ENCODE assay signal across 9 mouse cellular contexts in genomic region chr14:73280996-73281395, GRCm38 (mm10). TPM values are rescaled to one million over a fixed set of nuclear protein-coding genes. Genes with fewer than 3 reads are reported as not detected.
DNase-seq lines count a peak whose midpoint lies in the region; ATAC-seq and TF ChIP-seq lines count a peak whose summit lies in the region.
"Had no signal": no experiment of that assay in that cellular context is flagged by ENCODE, and none has a peak within 500 bp of the region (broad histone marks: within the 10 kb centered on the region; RNA-seq: fewer than 3 reads in every experiment).

No protein-coding gene starts in this region.

- H3K4me2 ChIP-seq in limb, embryonic 14.5 days (replicated peaks; ENCODE audit: low read depth, low read length, severe bottlenecking): no peak overlapping the region
- H3K4me2 ChIP-seq: midbrain, embryonic 12.5 days had no signal

- intact Hi-C loops in gastrocnemius, adult 2 months (cut with DNase I): no loop called here

- DNase-seq in gastrocnemius, adult 2 months: no peak
- DNase-seq in gastrocnemius, adult 18-20 months (ENCODE audit: low spot score): no peak
- DNase-seq in limb, embryonic 14.5 days (ENCODE audit: low spot score): peak; percentile 6
- DNase-seq in limb, embryonic 10.5 days (ENCODE audit: low spot score): no peak
- DNase-seq in MN1 (ENCODE audit: low spot score): peak; percentile 10
- peak; percentile 36 for DNase-seq in embryo, embryonic 11 days
- DNase-seq in thymus, postnatal 14 days: no peak

- H3K36me3 ChIP-seq in limb, embryonic 14.5 days (ENCODE audit: control insufficient read depth, insufficient read depth, low read length): no peaks in the 10 kb centered on the region; the same call in none of the 2 replicates
- H3K36me3 ChIP-seq in limb, embryonic 10.5 days: 0 out of 2 replicates have a peak, but pooled peaks cover 3% of the 10 kb centered on the region

- no peak for TF ChIP-seq POLR2A in limb, embryonic 14.5 days (IDR thresholded peaks at IDR 0.05; ENCODE audit: borderline replicate concordance, extremely low read depth, insufficient read depth, insufficient read length)

- H3K4me1 ChIP-seq in limb, embryonic 14.5 days (ENCODE audit: control insufficient read depth, insufficient read depth, low read length): no peaks in the 10 kb centered on the region
- H3K4me1 ChIP-seq in limb, embryonic 10.5 days: no peaks in the 10 kb centered on the region

- no peak overlapping the region for H3K27ac ChIP-seq in gastrocnemius, adult 2 months
- H3K27ac ChIP-seq in limb, embryonic 14.5 days (replicated peaks; ENCODE audit: low read depth, low read length): no peak overlapping the region
- H3K27ac ChIP-seq in limb, embryonic 10.5 days: no peak overlapping the region
- H3K27ac ChIP-seq: midbrain, embryonic 12.5 days had no signal

- no peaks in the 10 kb centered on the region for H3K27me3 ChIP-seq in limb, embryonic 14.5 days (ENCODE audit: control insufficient read depth, insufficient read depth, low read length)
- no peaks in the 10 kb centered on the region for H3K27me3 ChIP-seq in limb, embryonic 10.5 days (ENCODE audit: low read depth, poor library complexity, severe bottlenecking)
- H3K27me3 ChIP-seq: midbrain, embryonic 12.5 days had no signal

- no peak for ATAC-seq in limb, embryonic 14.5 days (ENCODE audit: low FRiP score, low read depth)
- ATAC-seq in monocyte, adult 5-6 weeks (replicated peaks; ENCODE audit: insufficient number of reproducible peaks, low FRiP score, low TSS enrichment, poor library complexity, severe bottlenecking): no peak

- no peak overlapping the region for H3K4me3 ChIP-seq in gastrocnemius, adult 2 months
- H3K4me3 ChIP-seq in limb, embryonic 14.5 days (replicated peaks; ENCODE audit: low read length): no peak overlapping the region
- H3K4me3 ChIP-seq in limb, embryonic 10.5 days: no peak overlapping the region
- H3K4me3 ChIP-seq: midbrain, embryonic 12.5 days had no signal

- H3K9ac ChIP-seq in limb, embryonic 14.5 days (ENCODE audit: low read depth, low read length, severe bottlenecking): no peak overlapping the region
- H3K9ac ChIP-seq: midbrain, embryonic 12.5 days had no signal

- TF ChIP-seq CTCF in gastrocnemius, adult 2 months (IDR thresholded peaks at IDR 0.05): peak; percentile 57

- 15% methylated on average over 1 of the region's 1 CpGs for WGBS in limb, embryonic 14.5 days
- WGBS in limb, embryonic 10.5 days: 23% methylated on average over 1 of the region's 1 CpGs

- no peaks in the 10 kb centered on the region for H3K9me3 ChIP-seq in limb, embryonic 14.5 days (ENCODE audit: control insufficient read depth, low read length)
- no peaks in the 10 kb centered on the region for H3K9me3 ChIP-seq in limb, embryonic 10.5 days (replicated peaks)
- H3K9me3 ChIP-seq: midbrain, embryonic 12.5 days had no signal

RNA-seq across cellular contexts. Expression of gene Lpar6, which starts 43.3 kb away (rescaled TPM):
- under 1 TPM; 0.59 to 0.82 TPM for total RNA-seq in gastrocnemius, adult 2 months (2021)
- under 1 TPM; 0.39 to 0.97 TPM for total RNA-seq in gastrocnemius, adult 18-20 months (2021)
- 7.5 and 9.2 TPM in 2 replicates for polyA plus RNA-seq in limb, embryonic 14.5 days (2012; rRNA removed)
- 12.6 and 13.6 TPM in 2 replicates for polyA plus RNA-seq in limb, embryonic 14.5 days (2014; fragmentation: Nextera tagmentation; extraction: Ambion mirVana)
- 18.9 and 20.0 TPM in 2 replicates for polyA plus RNA-seq in limb, embryonic 10.5 days (2016; fragmentation: Nextera tagmentation; extraction: Ambion mirVana)
- 34.2 to 67.7 TPM (median 63.5 TPM) in 3 replicates for total RNA-seq in monocyte, adult 5-6 weeks (2017)

RNA-seq across cellular contexts. Expression of gene Rb1, which starts 44.6 kb away (rescaled TPM):
- total RNA-seq in gastrocnemius, adult 2 months (2021): 10 to 100 TPM; 14.4 to 20.1 TPM
- 10 to 100 TPM; 15.5 to 17.8 TPM for total RNA-seq in gastrocnemius, adult 18-20 months (2021)
- 14.9 and 15.6 TPM in 2 replicates for polyA plus RNA-seq in limb, embryonic 14.5 days (2012; rRNA removed)
- 29.6 and 31.0 TPM in 2 replicates for polyA plus RNA-seq in limb, embryonic 14.5 days (2014; fragmentation: Nextera tagmentation; extraction: Ambion mirVana)
- polyA plus RNA-seq in limb, embryonic 10.5 days (2016; fragmentation: Nextera tagmentation; extraction: Ambion mirVana): 21.2 and 24.8 TPM in 2 replicates
- 82.3 to 133 TPM (median 104 TPM) in 3 replicates for total RNA-seq in monocyte, adult 5-6 weeks (2017)

Comparison
In these comparisons a context has a peak if more than half of its experiments do, and no peak if none do; other contexts are left out.
1. DNase-seq: peak in limb, embryonic 14.5 days (single experiment), MN1 (single experiment) and embryo, embryonic 11 days (single experiment); none in gastrocnemius, adult 2 months (single experiment), gastrocnemius, adult 18-20 months (single experiment), limb, embryonic 10.5 days (single experiment) and thymus, postnatal 14 days (single experiment).
2. RNA of gene Lpar6, which starts 43.3 kb away (total RNA-seq): 34.2 to 67.7 TPM in monocyte, adult 5-6 weeks; 0.39 to 0.97 TPM in gastrocnemius, adult 18-20 months and 0.59 to 0.82 TPM in gastrocnemius, adult 2 months; every median in the first group is over 10 times any median in the second.